Mouse (Mus musculus) spleen, postnatal 36 days (tissue): ENCODE results near the gene Snx10.

ENCODE experiments used
- DNase-seq, 2 experiments: peaks; one replicate each; pipeline ENCODE4 v3.0.0; 2022; ENCODE audit warnings: low spot score in 2 of 2, mixed read lengths in 1 of 2

Snx10 gene

DNA sequence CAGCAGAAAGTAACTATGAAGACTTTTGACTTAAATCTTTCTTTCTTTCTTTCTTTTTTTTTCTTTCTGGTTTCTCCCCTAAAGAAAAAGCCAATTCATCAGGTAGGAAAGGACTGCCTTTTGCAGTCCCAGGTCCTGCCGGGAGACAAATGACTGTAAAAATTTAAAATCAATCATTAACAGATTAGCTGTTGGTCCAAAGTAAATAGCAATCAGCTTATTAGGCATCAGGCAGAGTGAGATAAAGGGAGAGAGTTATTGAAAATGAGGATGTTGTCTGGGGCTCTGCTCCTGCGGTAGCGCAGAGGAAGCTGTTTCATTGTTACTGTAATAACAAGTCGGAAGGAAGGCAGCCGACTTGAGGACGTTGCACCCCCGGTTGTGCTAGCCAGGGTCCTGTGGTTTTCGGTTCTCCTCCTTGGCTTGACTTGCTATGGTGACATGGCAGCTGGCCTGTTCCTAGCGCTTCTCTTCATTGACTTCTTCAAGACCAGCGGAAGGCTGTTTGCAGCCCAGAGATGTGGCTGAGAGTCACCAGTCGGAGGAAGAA, 112.4 kb downstream of the Snx10 start:
- peak; percentile 34 to 48 for DNase-seq
